Mouse (Mus musculus) heart, embryonic 16.5 days (tissue): Measurements from ENCODE around the gene Ddx41. TPM values are rescaled to one million over a fixed set of nuclear protein-coding genes. Genes with fewer than 3 reads are reported as not detected.
A peak's percentile ranks its signal among the peaks of the same experiment; 100 is the strongest.

Source experiments
- ATAC-seq: fragments of 200-750 bp; cut with Nextera tagmentation; replicated peaks from 2 replicates; pipeline ENCODE4 v1.8.0; 2017; ENCODE audit warnings: moderate number of reproducible peaks; ENCODE audit not compliant: insufficient read depth, low FRiP score; ENCODE audit errors: extremely low read depth
- H3K27ac ChIP-seq: fragments of 300-500 bp; sonication (generic); 2 replicates; pipeline ENCODE4 v1.5.1; 2014; ENCODE audit warnings: mild to moderate bottlenecking, low read length, control low read depth, moderate library complexity
- H3K27me3 ChIP-seq: fragments of 300-500 bp; sonication (generic); 2 replicates; pipeline ENCODE4 v1.6.1; 2014; ENCODE audit warnings: low read length, mixed read lengths; ENCODE audit not compliant: control insufficient read depth, insufficient read depth
- H3K36me3 ChIP-seq: fragments of 300-500 bp; sonication (generic); 2 replicates; pipeline ENCODE4 v1.6.1; 2014; ENCODE audit not compliant: control insufficient read depth, insufficient read depth
- H3K4me1 ChIP-seq: fragments of 300-500 bp; sonication (generic); 2 replicates; pipeline ENCODE4 v1.6.1; 2014; ENCODE audit warnings: low read length, mixed read lengths; ENCODE audit not compliant: control insufficient read depth, insufficient read depth
- H3K4me2 ChIP-seq: fragments of 300-500 bp; sonication (generic); 2 replicates; pipeline ENCODE4 v1.6.1; 2014; ENCODE audit warnings: low read depth, mild to moderate bottlenecking, control low read depth, low read length
- H3K4me3 ChIP-seq: fragments of 300-500 bp; sonication (generic); 2 replicates; pipeline ENCODE4 v1.5.1; 2014; ENCODE audit warnings: mild to moderate bottlenecking, control low read depth, low read length
- H3K9ac ChIP-seq: fragments of 300-500 bp; sonication (generic); 2 replicates; pipeline ENCODE4 v1.6.1; 2014; ENCODE audit warnings: low read length, control low read depth
- H3K9me3 ChIP-seq: fragments of 300-500 bp; sonication (generic); replicated peaks from 2 replicates; pipeline ENCODE4 v1.6.1; 2016; ENCODE audit warnings: low read length; ENCODE audit not compliant: control insufficient read depth
- WGBS: fragments of 180-500 bp; shearing (Covaris S2); extraction: QIAGEN DNeasy Blood & Tissue Kit; methylation state at CpG from one replicate; pipeline ENCODE4 v1.1.7; 2014; 5-methylcytosine and 5-hydroxymethylcytosine counted together
- polyA plus RNA-seq: library from polyadenylated mRNA; unstranded; fragments of >200 nt; fragmentation: Nextera tagmentation; extraction: Ambion mirVana; gene quantifications from 2 replicates; pipeline ENCODE4 v1.2.1, GENCODE M21; 2015

The Ddx41 gene
- polyA plus RNA-seq, 1 experiment from 2014 or later = 32.1 TPM

- 8% methylated on average over 2 of the region's 2 CpGs for WGBS
- Histone ChIP-seq H3K9me3 (no peaks in the 10 kb centered on the region), H3K4me2 (no peak overlapping the region), H3K9ac (no peak overlapping the region), H3K36me3 (peaks cover 9% of the 10 kb centered on the region; the same call in 1 of the 2 replicates), H3K27ac (no peak overlapping the region), H3K4me1 (peaks cover 18% of the 10 kb centered on the region), H3K27me3 (peaks cover 57% of the 10 kb centered on the region), H3K4me3 (no peak overlapping the region)
- no peak for ATAC-seq
Observed at GRCm38 (mm10) chr13:55494257-55494656, 42.2 kb downstream of the Ddx41 start.

DNA sequence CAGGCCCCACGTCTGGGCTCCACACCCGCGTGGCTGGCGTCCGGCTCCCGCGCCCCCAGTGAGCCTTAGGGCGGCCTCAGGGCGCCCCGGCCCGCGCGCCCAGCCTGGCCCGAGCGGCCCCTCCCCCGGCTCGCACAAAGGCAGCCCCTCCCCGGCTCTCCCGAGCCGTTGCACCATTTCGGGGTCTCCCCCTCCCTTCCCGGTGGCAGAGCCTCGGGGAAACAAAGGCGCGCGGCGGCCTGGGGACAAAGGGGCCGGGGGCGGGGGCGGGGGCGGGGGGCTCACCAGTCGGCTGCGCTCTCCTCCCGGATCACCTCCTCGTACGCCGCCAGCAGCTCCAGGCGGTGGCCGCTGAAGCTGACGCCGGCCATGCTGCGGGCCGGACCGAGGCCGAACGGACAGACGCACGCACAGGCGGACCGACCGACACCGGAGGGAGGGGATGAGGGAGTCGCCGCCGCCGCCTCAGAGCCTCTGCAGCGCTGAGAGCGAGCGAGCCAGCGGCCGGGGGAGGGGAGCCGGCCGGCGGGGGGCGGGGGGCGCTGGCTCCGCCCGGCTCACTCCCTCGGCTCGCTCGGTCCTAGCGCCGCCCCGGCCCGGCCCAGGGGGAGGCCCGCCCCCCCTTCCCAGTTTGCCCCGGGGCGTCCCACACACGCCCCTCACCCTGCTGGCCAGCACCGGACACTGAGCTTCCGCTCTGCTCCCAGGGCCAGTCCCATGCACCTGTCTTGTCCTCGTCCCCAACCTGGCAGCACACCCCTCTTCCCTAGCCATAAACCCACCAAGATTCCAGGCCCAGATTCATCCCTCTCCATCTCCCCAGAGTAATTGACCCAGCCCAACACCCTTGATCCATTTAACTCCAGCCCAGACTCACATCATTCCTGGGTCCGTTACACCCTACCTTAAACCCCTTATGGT is 48.6 kb downstream of the Ddx41 start, which contains the start of gene Dbn1:
Gene Dbn1 (minus strand): TSS at position 534 of the 921 bp plus-strand sequence.
- Histone ChIP-seq H3K4me2 (peak within 1 kb of the TSS; percentile 95), H3K4me3 (peak within 1 kb of the TSS; percentile 60), H3K4me1 (peaks cover 42% of the 10 kb centered on the region), H3K27me3 (peaks cover 72% of the 10 kb centered on the region), H3K9ac (peak within 1 kb of the TSS; percentile 77), H3K9me3 (no peaks in the 10 kb centered on the region), H3K36me3 (no peaks in the 10 kb centered on the region), H3K27ac (peak within 1 kb of the TSS; percentile 71)
- under 1% methylated on average over 74 of the region's 83 CpGs for WGBS
- ATAC-seq = peak; percentile 72

DNA sequence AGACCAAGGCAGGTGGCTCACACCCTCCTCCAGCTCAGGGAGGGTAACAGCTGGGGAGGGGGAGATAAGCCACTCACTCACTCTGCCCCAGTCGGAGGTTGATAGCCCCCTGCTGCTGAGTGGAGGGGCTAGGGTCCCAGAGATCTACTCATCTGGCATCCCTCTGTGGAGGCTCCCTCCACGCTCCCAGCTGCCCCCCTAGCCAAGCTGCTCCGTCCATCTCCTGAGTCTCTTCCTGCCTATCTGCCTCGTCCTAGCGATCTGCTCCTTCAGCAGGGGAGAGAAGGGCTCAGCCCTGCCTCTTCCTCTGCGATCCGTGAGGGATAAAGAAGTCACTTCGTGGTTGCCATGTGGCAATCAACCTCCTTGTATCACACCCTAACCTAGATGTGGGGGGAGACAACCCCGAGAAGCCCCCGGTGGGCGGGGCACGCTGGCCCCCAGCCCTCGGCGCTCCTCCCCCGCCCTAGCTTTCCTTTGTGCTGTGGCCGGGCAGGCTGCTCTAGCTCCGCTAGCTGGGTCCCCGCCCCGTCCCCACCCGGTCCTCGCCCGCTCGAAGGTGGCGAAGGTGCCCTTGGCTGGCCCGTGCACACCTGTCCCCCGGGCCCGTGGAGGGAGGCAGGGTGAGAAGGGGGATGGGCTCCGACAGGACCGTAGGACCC is 49.4 kb downstream of the Ddx41 start:
- peaks cover 68% of the 10 kb centered on the region for H3K27me3 ChIP-seq
- peaks cover 49% of the 10 kb centered on the region for H3K4me1 ChIP-seq
- no peaks in the 10 kb centered on the region for H3K9me3 ChIP-seq
- 2% methylated on average over 28 of the region's 29 CpGs for WGBS
- no peaks in the 10 kb centered on the region for H3K36me3 ChIP-seq
- ATAC-seq = peak; percentile 45
- H3K4me3 ChIP-seq = peak overlapping the region; percentile 60
- peak overlapping the region; percentile 77 for H3K9ac ChIP-seq
- H3K27ac ChIP-seq = peak overlapping the region; percentile 71
- peak overlapping the region; percentile 95 for H3K4me2 ChIP-seq

DNA sequence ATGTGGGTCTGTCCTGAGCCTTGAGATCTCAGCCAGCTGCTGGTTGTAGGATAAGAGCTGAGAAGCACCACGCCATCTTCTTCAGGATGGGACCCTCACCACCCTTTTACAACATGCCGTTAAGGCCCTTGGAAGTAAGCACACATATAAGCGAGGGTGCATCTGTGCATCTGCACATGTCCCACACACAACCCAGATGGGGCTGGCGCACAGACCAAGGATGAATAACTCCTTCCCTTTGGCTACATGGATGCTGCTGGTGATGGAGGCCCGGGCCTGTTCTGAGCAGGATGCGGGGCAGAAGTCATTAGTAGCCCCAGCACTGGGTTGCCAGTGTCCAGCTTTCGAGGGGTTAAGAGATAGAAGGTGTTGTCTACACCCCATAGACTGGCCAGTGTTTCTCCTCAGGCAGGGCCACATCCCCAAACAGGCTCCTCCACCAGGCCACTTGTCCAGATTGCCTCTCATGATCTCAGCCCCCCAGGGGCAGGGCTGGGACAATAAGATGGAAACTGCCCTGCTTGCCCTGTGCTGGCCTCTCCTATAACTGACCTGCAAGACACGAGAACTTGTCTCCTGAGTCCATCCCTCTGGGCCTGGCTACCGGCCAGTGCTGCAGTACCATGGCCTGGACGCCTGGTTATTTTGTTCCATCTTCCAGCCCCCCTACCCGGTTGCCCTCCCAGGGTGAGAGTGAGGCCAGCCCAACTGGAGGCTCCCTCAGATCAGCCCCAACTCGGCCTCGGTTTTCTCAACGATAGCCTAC is 50.2 kb downstream of the Ddx41 start:
- Histone ChIP-seq H3K9ac (peak overlapping the region; percentile 77), H3K4me3 (peak overlapping the region; percentile 60), H3K27ac (no peak overlapping the region), H3K4me2 (peak overlapping the region; percentile 95), H3K36me3 (peaks cover 6% of the 10 kb centered on the region), H3K9me3 (no peaks in the 10 kb centered on the region), H3K4me1 (peaks cover 51% of the 10 kb centered on the region), H3K27me3 (peaks cover 60% of the 10 kb centered on the region)
- 49% methylated on average over 14 of the region's 14 CpGs for WGBS
- no peak for ATAC-seq

- peaks cover 61% of the 10 kb centered on the region for H3K27me3 ChIP-seq
- H3K4me1 ChIP-seq = peaks cover 51% of the 10 kb centered on the region
- no peaks in the 10 kb centered on the region for H3K9me3 ChIP-seq
- no peak overlapping the region for H3K4me2 ChIP-seq
- 49% methylated on average over 7 of the region's 7 CpGs for WGBS
- no peak overlapping the region for H3K27ac ChIP-seq
- ATAC-seq = no peak
- no peak overlapping the region for H3K4me3 ChIP-seq
- H3K36me3 ChIP-seq = peaks cover 19% of the 10 kb centered on the region
- H3K9ac ChIP-seq = no peak overlapping the region
Observed at GRCm38 (mm10) chr13:55484520-55485088, 51.9 kb downstream of the Ddx41 start.

DNA sequence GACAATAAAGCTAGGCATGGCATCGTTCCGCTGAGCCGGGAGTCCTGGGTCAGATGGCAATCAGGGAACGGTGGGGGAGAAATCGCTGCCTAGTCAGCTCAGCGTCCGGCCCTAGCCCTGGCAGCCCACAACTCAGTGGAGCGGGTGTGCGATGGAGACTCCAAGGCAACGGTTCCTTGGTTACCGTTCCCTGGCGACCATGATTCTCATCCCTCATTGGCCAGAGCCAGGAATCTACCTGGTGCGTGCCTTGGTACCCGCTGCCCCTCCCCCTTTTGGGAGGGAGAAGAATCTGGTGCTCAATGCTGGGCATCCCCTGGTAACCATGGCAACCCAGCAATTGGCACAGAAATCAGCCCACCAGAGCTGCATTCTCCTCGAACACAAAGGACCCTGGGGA is 52.9 kb downstream of the Ddx41 start:
- 53% methylated on average over 15 of the region's 15 CpGs for WGBS
- Histone ChIP-seq H3K4me3 (no peak overlapping the region), H3K9ac (no peak overlapping the region), H3K36me3 (peaks cover 19% of the 10 kb centered on the region), H3K27ac (peak overlapping the region; percentile 47; the same call in 1 of the 2 replicates), H3K9me3 (no peaks in the 10 kb centered on the region), H3K27me3 (peaks cover 55% of the 10 kb centered on the region), H3K4me1 (peaks cover 58% of the 10 kb centered on the region), H3K4me2 (no peak overlapping the region)
- no peak for ATAC-seq

DNA sequence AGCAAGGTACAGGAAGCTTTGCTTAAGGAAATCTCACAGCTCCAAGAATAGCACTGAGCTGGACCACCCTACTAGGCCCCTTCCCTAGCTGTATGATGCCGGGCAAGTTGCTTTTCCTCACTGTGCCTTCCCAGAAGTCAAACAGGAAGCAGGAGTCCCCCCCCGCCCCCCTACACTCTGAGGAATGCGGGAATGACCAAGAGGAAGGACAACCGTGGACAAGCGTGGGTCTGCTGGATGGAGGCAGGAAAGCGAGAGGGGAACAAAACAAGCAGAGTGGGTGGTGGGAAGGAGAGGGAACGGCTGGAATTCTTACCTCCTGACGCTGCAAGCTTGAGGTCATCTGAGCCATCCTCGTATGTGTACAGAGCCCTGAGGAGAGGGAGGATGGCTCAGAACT is 53.4 kb downstream of the Ddx41 start:
- 41% methylated on average over 9 of the region's 9 CpGs for WGBS
- no peak overlapping the region for H3K4me3 ChIP-seq
- H3K9me3 ChIP-seq = no peaks in the 10 kb centered on the region
- ATAC-seq = no peak
- H3K27me3 ChIP-seq = peaks cover 51% of the 10 kb centered on the region
- peak overlapping the region; percentile 47 for H3K27ac ChIP-seq
- peaks cover 19% of the 10 kb centered on the region for H3K36me3 ChIP-seq
- H3K4me1 ChIP-seq = peaks cover 57% of the 10 kb centered on the region
- H3K9ac ChIP-seq = no peak overlapping the region
- H3K4me2 ChIP-seq = no peak overlapping the region

DNA sequence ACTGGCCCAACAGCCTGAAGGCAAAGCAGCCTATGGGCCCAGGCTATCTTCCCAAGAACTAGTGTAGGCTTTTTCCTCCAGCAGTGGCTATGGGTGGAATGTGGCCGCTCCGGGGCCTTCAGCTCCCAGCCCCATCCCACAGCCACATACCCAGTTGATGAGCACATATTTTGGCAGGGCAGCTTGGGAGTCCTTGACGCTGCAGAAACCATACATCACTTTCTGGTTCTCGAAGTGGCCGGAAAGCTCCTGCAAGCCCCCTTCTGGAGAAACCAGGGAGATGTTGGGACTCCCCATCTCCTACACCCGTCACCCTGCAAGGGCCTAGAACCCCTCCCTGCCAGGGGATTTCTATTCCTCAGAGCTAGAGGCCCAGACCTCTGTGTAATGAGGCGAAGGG is 53.9 kb downstream of the Ddx41 start:
- peaks cover 56% of the 10 kb centered on the region for H3K4me1 ChIP-seq
- peak overlapping the region; percentile 61 for H3K27ac ChIP-seq
- peaks cover 19% of the 10 kb centered on the region for H3K36me3 ChIP-seq
- H3K9ac ChIP-seq = no peak overlapping the region
- peaks cover 51% of the 10 kb centered on the region for H3K27me3 ChIP-seq
- no peak; the same call in 1 of the 2 replicates for ATAC-seq
- H3K9me3 ChIP-seq = no peaks in the 10 kb centered on the region
- peak overlapping the region; percentile 22; the same call in 1 of the 2 replicates for H3K4me2 ChIP-seq
- H3K4me3 ChIP-seq = no peak overlapping the region
- 46% methylated on average over 7 of the region's 7 CpGs for WGBS
